In the genomic region with DNA sequence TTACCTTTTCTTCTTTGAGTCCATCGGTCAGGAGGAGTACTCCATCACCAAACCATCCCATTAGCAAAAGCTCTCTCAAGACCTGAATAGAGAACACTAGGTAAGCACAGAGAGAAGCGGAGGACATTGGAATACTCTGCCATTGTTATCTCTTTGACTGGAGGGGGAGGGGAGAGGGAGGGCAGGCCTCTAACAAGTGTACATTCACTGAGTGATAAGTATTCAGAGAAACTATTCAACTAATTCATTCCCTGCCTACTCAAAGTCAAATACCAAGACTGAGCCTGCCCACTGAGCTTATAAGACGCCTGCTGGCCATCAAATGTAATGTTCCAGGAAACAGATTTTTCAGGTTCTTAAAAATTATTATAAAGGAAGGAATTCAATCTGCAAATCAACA, we compare ENCODE assay signal across 22 mouse cellular contexts. TPM values are rescaled to one million over a fixed set of nuclear protein-coding genes. Genes with fewer than 3 reads are reported as not detected.
DNase-seq lines count a peak whose midpoint lies in the region; ATAC-seq and TF ChIP-seq lines count a peak whose summit lies in the region.
"Had no signal": no experiment of that assay in that cellular context is flagged by ENCODE, and none has a peak within 500 bp of the region (broad histone marks: within the 10 kb centered on the region; RNA-seq: fewer than 3 reads in every experiment).

No protein-coding gene starts in this region.

- no peak overlapping the region for H3K4me3 ChIP-seq in hindbrain, postnatal 0 days (ENCODE audit: low read length)
- no peak overlapping the region for H3K4me3 ChIP-seq in hindbrain, embryonic 16.5 days (ENCODE audit: low read length)
- no peak overlapping the region for H3K4me3 ChIP-seq in kidney, embryonic 16.5 days (ENCODE audit: low read length)
- H3K4me3 ChIP-seq: embryonic facial prominence, embryonic 13.5 days; forebrain, embryonic 12.5 days; heart, embryonic 15.5 days had no signal

- no peak overlapping the region for H3K4me2 ChIP-seq in hindbrain, postnatal 0 days (ENCODE audit: low read depth, low read length)
- H3K4me2 ChIP-seq in hindbrain, embryonic 16.5 days (ENCODE audit: low read length): no peak overlapping the region
- no peak overlapping the region for H3K4me2 ChIP-seq in kidney, embryonic 16.5 days (replicated peaks; ENCODE audit: low read depth, low read length)
- H3K4me2 ChIP-seq: embryonic facial prominence, embryonic 13.5 days; forebrain, embryonic 12.5 days; heart, embryonic 11.5 days; heart, embryonic 15.5 days had no signal

- no peak overlapping the region for H3K27ac ChIP-seq in hindbrain, postnatal 0 days
- H3K27ac ChIP-seq in hindbrain, embryonic 16.5 days (ENCODE audit: low read depth, low read length): no peak overlapping the region
- no peak overlapping the region for H3K27ac ChIP-seq in kidney, embryonic 16.5 days (ENCODE audit: low read length)
- H3K27ac ChIP-seq: embryonic facial prominence, embryonic 13.5 days; forebrain, embryonic 12.5 days; heart, embryonic 15.5 days had no signal

- H3K9me3 ChIP-seq in hindbrain, postnatal 0 days (ENCODE audit: low read length): no peaks in the 10 kb centered on the region
- no peaks in the 10 kb centered on the region for H3K9me3 ChIP-seq in hindbrain, embryonic 16.5 days (ENCODE audit: control insufficient read depth, low read length)
- H3K9me3 ChIP-seq in kidney, embryonic 16.5 days (ENCODE audit: low read length): no peaks in the 10 kb centered on the region
- H3K9me3 ChIP-seq: embryonic facial prominence, embryonic 13.5 days; forebrain, embryonic 12.5 days; heart, embryonic 15.5 days had no signal

- H3K27me3 ChIP-seq in hindbrain, postnatal 0 days (ENCODE audit: insufficient read depth, low read length): no peaks in the 10 kb centered on the region
- no peaks in the 10 kb centered on the region for H3K27me3 ChIP-seq in hindbrain, embryonic 16.5 days (replicated peaks; ENCODE audit: control insufficient read depth, insufficient read depth, low read length)
- no peaks in the 10 kb centered on the region for H3K27me3 ChIP-seq in kidney, embryonic 16.5 days (ENCODE audit: insufficient read depth, low read length)
- H3K27me3 ChIP-seq: embryonic facial prominence, embryonic 13.5 days; forebrain, embryonic 12.5 days; heart, embryonic 15.5 days had no signal

- no peak overlapping the region for H3K9ac ChIP-seq in hindbrain, postnatal 0 days (replicated peaks; ENCODE audit: low read length)
- H3K9ac ChIP-seq in hindbrain, embryonic 16.5 days (ENCODE audit: low read depth, low read length): no peak overlapping the region
- no peak overlapping the region for H3K9ac ChIP-seq in kidney, embryonic 16.5 days (replicated peaks; ENCODE audit: low read length)
- H3K9ac ChIP-seq: embryonic facial prominence, embryonic 13.5 days; forebrain, embryonic 12.5 days; heart, embryonic 15.5 days had no signal

- DNase-seq in cerebellum, adult 9-10 months: peak; percentile 43
- DNase-seq in cerebellum, adult 18-20 months: no peak
- DNase-seq in hindbrain, postnatal 0 days (ENCODE audit: low spot score): no peak
- peak; percentile 43 for DNase-seq in ES-CJ7 (ENCODE audit: low read depth, low spot score)
- DNase-seq in ZHBTc4 (ENCODE audit: low read depth, low spot score): peak; percentile 69
- DNase-seq in urinary bladder, postnatal 25 days (ENCODE audit: low spot score): no peak
- DNase-seq: adrenal gland, postnatal 10 days; cerebellum, adult 11 months; cerebellum, postnatal 10 days; gastrocnemius, postnatal 10 days; heart, adult 18-20 months; heart, postnatal 14 days; kidney, adult 18-20 months had no signal

- peak; percentile 16; the same call in 1 of the 2 replicates for TF ChIP-seq CTCF in hindbrain, postnatal 0 days (IDR thresholded peaks at IDR 0.05; ENCODE audit: low read depth)

- ATAC-seq in hindbrain, postnatal 0 days: no peak
- ATAC-seq in hindbrain, embryonic 16.5 days: no peak
- no peak for ATAC-seq in kidney, embryonic 16.5 days (ENCODE audit: low FRiP score, low TSS enrichment)
- ATAC-seq: forebrain, embryonic 16.5 days had no signal

- H3K4me1 ChIP-seq in hindbrain, postnatal 0 days (ENCODE audit: insufficient read depth, low read length): no peaks in the 10 kb centered on the region
- H3K4me1 ChIP-seq in hindbrain, embryonic 16.5 days (ENCODE audit: control insufficient read depth, insufficient read depth, low read depth, low read length): no peaks in the 10 kb centered on the region
- no peaks in the 10 kb centered on the region for H3K4me1 ChIP-seq in kidney, embryonic 16.5 days (ENCODE audit: insufficient read depth, low read length)
- H3K4me1 ChIP-seq: embryonic facial prominence, embryonic 13.5 days; forebrain, embryonic 12.5 days had no signal

- H3K36me3 ChIP-seq in hindbrain, postnatal 0 days (ENCODE audit: insufficient read depth, low read length): peaks cover 4% of the 10 kb centered on the region; the same call in 1 of the 2 replicates
- H3K36me3 ChIP-seq in hindbrain, embryonic 16.5 days (ENCODE audit: control insufficient read depth, insufficient read depth, low read length): peaks cover 3% of the 10 kb centered on the region; the same call in 1 of the 2 replicates
- H3K36me3 ChIP-seq in kidney, embryonic 16.5 days (ENCODE audit: insufficient read depth, low read length): no peaks in the 10 kb centered on the region

- 64% methylated on average over 3 of the region's 3 CpGs for WGBS in hindbrain, postnatal 0 days
- WGBS in hindbrain, embryonic 16.5 days: 63% methylated on average over 3 of the region's 3 CpGs
- 91% methylated on average over 3 of the region's 3 CpGs for WGBS in kidney, embryonic 16.5 days

RNA-seq across cellular contexts. Expression of gene Als2, which starts 16.7 kb away (rescaled TPM):
- total RNA-seq in hindbrain, postnatal 0 days (2014; rRNA removed): 32.8 and 35.9 TPM in 2 replicates
- 11.6 and 12.1 TPM in 2 replicates for polyA plus RNA-seq in hindbrain, postnatal 0 days (2015; fragmentation: Nextera tagmentation; extraction: Ambion mirVana)
- polyA plus RNA-seq in hindbrain, embryonic 16.5 days (2015; fragmentation: Nextera tagmentation; extraction: Ambion mirVana): 16.9 and 21.1 TPM in 2 replicates
- polyA plus RNA-seq in kidney, embryonic 16.5 days (2015; fragmentation: Nextera tagmentation; extraction: Ambion mirVana): 12.4 and 13.8 TPM in 2 replicates

RNA-seq across cellular contexts. Expression of gene Cdk15, which starts 36.3 kb away (rescaled TPM):
- 1.3 TPM in 2 replicates for total RNA-seq in hindbrain, postnatal 0 days (2014; rRNA removed)
- 1.5 and 1.8 TPM in 2 replicates for polyA plus RNA-seq in hindbrain, postnatal 0 days (2015; fragmentation: Nextera tagmentation; extraction: Ambion mirVana)
- polyA plus RNA-seq in hindbrain, embryonic 16.5 days (2015; fragmentation: Nextera tagmentation; extraction: Ambion mirVana): 1.4 and 2.0 TPM in 2 replicates
- 0.76 and 1.4 TPM in 2 replicates for polyA plus RNA-seq in kidney, embryonic 16.5 days (2015; fragmentation: Nextera tagmentation; extraction: Ambion mirVana)
- total RNA-seq: adrenal gland, postnatal 10 days; common myeloid progenitor, adult 5-6 weeks; heart, adult 18-20 months; hematopoietic stem cell, adult 5-6 weeks had no signal

RNA-seq across cellular contexts. Expression of gene Mpp4, which starts 57.2 kb away (rescaled TPM):
- 1.4 and 2.8 TPM in 2 replicates for total RNA-seq in hindbrain, postnatal 0 days (2014; rRNA removed)
- polyA plus RNA-seq in hindbrain, postnatal 0 days (2015; fragmentation: Nextera tagmentation; extraction: Ambion mirVana): 0.43 and 0.45 TPM in 2 replicates
- 0.61 and 0.84 TPM in 2 replicates for polyA plus RNA-seq in hindbrain, embryonic 16.5 days (2015; fragmentation: Nextera tagmentation; extraction: Ambion mirVana)
- 0.48 and 0.65 TPM in 2 replicates for polyA plus RNA-seq in kidney, embryonic 16.5 days (2015; fragmentation: Nextera tagmentation; extraction: Ambion mirVana)

Comparison
In these comparisons a context has a peak if more than half of its experiments do, and no peak if none do; other contexts are left out.
1. DNase-seq: peak in cerebellum, adult 9-10 months (single experiment), ES-CJ7 (single experiment) and ZHBTc4 (single experiment); none in cerebellum, adult 18-20 months (0 of 2), hindbrain, postnatal 0 days (single experiment) and urinary bladder, postnatal 25 days (single experiment).